Mouse (Mus musculus) skeletal muscle tissue, postnatal 0 days (tissue): Measurements from ENCODE around the gene Bicdl1. TPM values are rescaled to one million over a fixed set of nuclear protein-coding genes. Genes with fewer than 3 reads are reported as not detected.

Experiments
- microRNA-seq, 2 experiments: library from miRNA; unstranded; fragments of <30 nt; microRNA quantifications; one replicate each; pipeline ENCODE4; 2016
- polyA plus RNA-seq: library from polyadenylated mRNA; unstranded; fragments of >200 nt; fragmentation: Nextera tagmentation; extraction: Ambion mirVana; gene quantifications from 2 replicates; pipeline ENCODE4 v1.2.1, GENCODE M21; 2015

Gene Bicdl1
- polyA plus RNA-seq, result 6.7 and 8.8 TPM in 2 replicates

DNA sequence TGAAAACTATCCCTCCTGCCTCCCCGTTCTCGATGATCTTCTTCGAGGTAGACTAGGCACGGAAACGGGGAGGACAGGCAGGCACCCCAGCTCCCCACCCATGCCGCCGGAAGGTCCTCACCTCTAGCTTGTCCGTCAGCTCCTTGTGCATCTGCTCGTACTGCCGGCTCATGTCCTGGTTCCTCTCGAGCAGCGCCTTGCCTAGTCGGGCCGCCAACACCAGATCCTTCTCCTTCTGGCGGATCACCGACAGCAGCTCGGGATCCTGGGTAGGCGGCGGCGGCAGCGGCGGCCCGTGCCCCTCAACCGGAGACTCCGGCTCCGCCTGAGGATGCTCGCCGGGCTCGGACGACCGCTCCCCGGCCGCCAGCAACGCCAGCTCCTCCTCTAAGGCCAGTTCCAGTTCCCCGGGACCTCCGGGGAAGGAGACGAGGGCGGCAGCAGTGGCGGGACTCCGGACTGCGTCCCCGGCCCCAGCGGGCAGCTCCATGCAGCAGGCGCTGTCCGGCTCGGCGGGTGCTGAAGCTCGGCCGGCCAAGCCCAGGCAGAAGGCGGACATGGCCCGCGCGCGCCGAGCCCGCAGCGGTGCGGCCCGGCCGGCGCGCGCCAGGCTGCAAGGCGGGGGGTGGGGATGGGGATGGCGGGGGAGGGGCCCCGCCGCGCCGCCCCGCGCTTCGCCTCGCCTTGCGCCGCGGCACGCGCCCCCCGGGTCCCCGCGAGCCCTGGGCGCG lies at the start of gene Bicdl1:
Gene Bicdl1 (minus strand): TSS at position 621 of the 731 bp plus-strand sequence.

DNA sequence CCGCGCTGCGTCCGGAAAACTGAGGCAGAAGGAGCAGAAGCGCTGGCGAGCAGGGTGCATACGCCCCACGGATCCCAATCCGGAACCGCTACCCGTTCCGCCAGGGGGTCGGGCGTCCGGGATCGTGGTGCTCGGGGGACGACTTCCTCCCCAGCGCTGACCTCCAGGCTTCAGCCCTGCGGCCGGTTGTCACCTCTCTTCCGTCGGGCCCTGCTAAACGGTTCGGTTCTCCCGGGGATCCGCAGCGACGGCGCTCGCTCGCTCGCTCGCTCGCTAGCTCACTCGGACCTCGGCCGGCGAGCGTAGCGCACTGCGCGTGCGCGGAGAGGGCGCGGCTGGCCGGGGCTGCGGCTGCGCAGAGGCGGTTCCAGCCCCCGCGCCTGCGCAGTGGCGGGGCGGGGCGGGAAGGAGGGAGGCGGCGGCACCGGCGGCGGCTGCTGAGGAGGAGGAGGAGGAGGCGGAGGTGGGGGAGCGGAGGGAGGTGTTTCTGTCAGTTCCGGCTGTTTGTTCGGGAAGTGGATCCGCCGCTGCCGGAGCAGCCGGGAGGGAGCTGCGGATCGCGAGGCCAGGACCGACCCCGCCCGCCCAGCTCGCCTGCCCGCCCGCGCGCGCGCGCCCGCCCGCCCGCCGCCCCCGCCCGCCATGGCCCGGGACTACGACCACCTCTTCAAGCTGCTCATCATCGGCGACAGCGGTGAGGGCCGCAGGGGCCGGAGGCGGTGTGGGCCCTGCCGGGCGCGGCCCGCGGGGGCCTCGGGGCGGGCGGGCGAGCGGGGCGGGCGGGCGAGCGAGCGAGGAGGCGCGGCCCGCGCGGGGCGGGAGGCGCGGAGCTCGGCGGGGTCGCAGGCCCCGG lies 99.7 kb downstream of the Bicdl1 start, which contains the start of gene Rab35:
Gene Rab35 (plus strand): TSS at position 404 of the 853 bp plus-strand sequence.

Small RNA genes lying within 50 kb of the gene (microRNA-seq; reads per million reads assigned to microRNA genes)
- gene Mir7030, result 0 reads per million in 2 experiments

Other genes with a start within 250 kb of the Bicdl1 start
- gene Sirt4, start 246.9 kb downstream of the Bicdl1 start, polyA plus RNA-seq, result 20.6 and 24.7 TPM in 2 replicates
- 50.9 and 53.6 TPM in 2 replicates for gene Pxn, start 224.9 kb downstream of the Bicdl1 start, polyA plus RNA-seq
- 865 and 914 TPM in 2 replicates for gene Rplp0, start 172.2 kb downstream of the Bicdl1 start, polyA plus RNA-seq
- gene Gcn1l1, start 166.4 kb downstream of the Bicdl1 start, polyA plus RNA-seq, result 12.7 and 13.8 TPM in 2 replicates
- 12.3 and 12.5 TPM in 2 replicates for gene Rab35, start 99.7 kb downstream of the Bicdl1 start, polyA plus RNA-seq
- gene Cit, start 113.7 kb upstream of the Bicdl1 start, polyA plus RNA-seq, result 4.8 and 4.9 TPM in 2 replicates